Mouse (Mus musculus): Measurements from ENCODE around the gene Mturn. TPM values are rescaled to one million over a fixed set of nuclear protein-coding genes. Genes with fewer than 3 reads are reported as not detected.
A peak's percentile ranks its signal among the peaks of the same experiment; 100 is the strongest.

Gene Mturn
- polyA plus RNA-seq (2015; fragmentation: Nextera tagmentation; extraction: Ambion mirVana) = 71.0 and 75.9 TPM in 2 replicates

GRCm38 (mm10) chr6:54680891-54681745 is at the start of gene Mturn:
Gene Mturn, plus strand, starts transcription at chr6:54681624.
- WGBS = 5% methylated on average over 37 of the region's 48 CpGs
- Histone ChIP-seq H3K36me3 (no peaks in the 10 kb centered on the region), H3K4me1 (replicated peaks) (peaks cover 32% of the 10 kb centered on the region), H3K4me3 (peak within 1 kb of the TSS; percentile 93), H3K27ac (peak within 1 kb of the TSS; percentile 88), H3K27me3 (0 out of 2 replicates have a peak, but pooled peaks cover 18% of the 10 kb centered on the region), H3K4me2 (peak within 1 kb of the TSS; percentile 81), H3K9ac (peak within 1 kb of the TSS; percentile 90), H3K9me3 (no peaks in the 10 kb centered on the region)
- ATAC-seq (ENCODE audit: low FRiP score) = peak; percentile 98

- peaks cover 48% of the 10 kb centered on the region for H3K36me3 ChIP-seq
- H3K27me3 ChIP-seq = no peaks in the 10 kb centered on the region
- H3K4me1 ChIP-seq (replicated peaks) = no peaks in the 10 kb centered on the region
- no peak overlapping the region for H3K4me2 ChIP-seq
- H3K4me3 ChIP-seq = no peak overlapping the region
- no peak overlapping the region for H3K9ac ChIP-seq
- no peak for ATAC-seq (ENCODE audit: low FRiP score)
- 92% methylated on average over 3 of the region's 3 CpGs for WGBS
- no peak overlapping the region for H3K27ac ChIP-seq
- no peaks in the 10 kb centered on the region for H3K9me3 ChIP-seq
Measured at GRCm38 (mm10) chr6:54639877-54640276, 41.5 kb upstream of the Mturn start.

- no peak overlapping the region for H3K27ac ChIP-seq
- H3K4me1 ChIP-seq (replicated peaks) = no peaks in the 10 kb centered on the region
- no peak for ATAC-seq (ENCODE audit: low FRiP score)
- H3K4me2 ChIP-seq = no peak overlapping the region
- H3K27me3 ChIP-seq = no peaks in the 10 kb centered on the region
- WGBS = 85% methylated on average over 2 of the region's 2 CpGs
- H3K36me3 ChIP-seq = peaks cover 40% of the 10 kb centered on the region
- no peak overlapping the region for H3K4me3 ChIP-seq
- H3K9me3 ChIP-seq = no peaks in the 10 kb centered on the region
- H3K9ac ChIP-seq = no peak overlapping the region
Measured at GRCm38 (mm10) chr6:54641953-54642352, 39.5 kb upstream of the Mturn start.

GRCm38 (mm10) chr6:54643181-54643580 is 38.2 kb upstream of the Mturn start:
- no peak for ATAC-seq (ENCODE audit: low FRiP score)
- peaks cover 32% of the 10 kb centered on the region for H3K36me3 ChIP-seq
- H3K27ac ChIP-seq = no peak overlapping the region
- H3K9me3 ChIP-seq = no peaks in the 10 kb centered on the region
- H3K9ac ChIP-seq = no peak overlapping the region
- no peak overlapping the region for H3K4me2 ChIP-seq
- 90% methylated on average over 4 of the region's 4 CpGs for WGBS
- no peak overlapping the region for H3K4me3 ChIP-seq
- no peaks in the 10 kb centered on the region for H3K27me3 ChIP-seq
- H3K4me1 ChIP-seq (replicated peaks) = no peaks in the 10 kb centered on the region

GRCm38 (mm10) chr6:54655471-54656095 is 25.8 kb upstream of the Mturn start:
- no peaks in the 10 kb centered on the region for H3K27me3 ChIP-seq
- H3K4me2 ChIP-seq = no peak overlapping the region
- no peak overlapping the region for H3K27ac ChIP-seq
- H3K9me3 ChIP-seq = no peaks in the 10 kb centered on the region
- ATAC-seq (ENCODE audit: low FRiP score) = no peak
- H3K9ac ChIP-seq = no peak overlapping the region
- no peaks in the 10 kb centered on the region for H3K36me3 ChIP-seq
- H3K4me1 ChIP-seq (replicated peaks) = no peaks in the 10 kb centered on the region
- WGBS = 89% methylated on average over 11 of the region's 11 CpGs
- no peak overlapping the region for H3K4me3 ChIP-seq

GRCm38 (mm10) chr6:54657861-54658260 is 23.6 kb upstream of the Mturn start:
- 90% methylated on average over 6 of the region's 6 CpGs for WGBS
- no peaks in the 10 kb centered on the region for H3K27me3 ChIP-seq
- no peak overlapping the region for H3K27ac ChIP-seq
- H3K4me3 ChIP-seq = no peak overlapping the region
- no peaks in the 10 kb centered on the region for H3K9me3 ChIP-seq
- H3K9ac ChIP-seq = no peak overlapping the region
- no peaks in the 10 kb centered on the region for H3K36me3 ChIP-seq
- no peaks in the 10 kb centered on the region for H3K4me1 ChIP-seq (replicated peaks)
- H3K4me2 ChIP-seq = no peak overlapping the region
- no peak for ATAC-seq (ENCODE audit: low FRiP score)

GRCm38 (mm10) chr6:54669868-54670267 is 11.6 kb upstream of the Mturn start:
- Histone ChIP-seq H3K27ac (no peak overlapping the region), H3K9me3 (no peaks in the 10 kb centered on the region), H3K9ac (no peak overlapping the region), H3K4me3 (no peak overlapping the region), H3K4me2 (no peak overlapping the region), H3K27me3 (no peaks in the 10 kb centered on the region), H3K36me3 (no peaks in the 10 kb centered on the region), H3K4me1 (replicated peaks) (no peaks in the 10 kb centered on the region)
- 93% methylated on average over 6 of the region's 6 CpGs for WGBS
- ATAC-seq (ENCODE audit: low FRiP score) = no peak

GRCm38 (mm10) chr6:54672901-54673300 is 8.5 kb upstream of the Mturn start:
- H3K27me3 ChIP-seq = no peaks in the 10 kb centered on the region
- ATAC-seq (ENCODE audit: low FRiP score) = no peak
- H3K27ac ChIP-seq = no peak overlapping the region
- no peak overlapping the region for H3K4me2 ChIP-seq
- H3K36me3 ChIP-seq = no peaks in the 10 kb centered on the region
- H3K9me3 ChIP-seq = no peaks in the 10 kb centered on the region
- WGBS = 42% methylated on average over 5 of the region's 5 CpGs
- no peak overlapping the region for H3K9ac ChIP-seq
- H3K4me3 ChIP-seq = no peak overlapping the region
- no peaks in the 10 kb centered on the region for H3K4me1 ChIP-seq (replicated peaks)

GRCm38 (mm10) chr6:54679686-54680085 is 1.7 kb upstream of the Mturn start:
- no peak overlapping the region for H3K4me2 ChIP-seq
- no peak overlapping the region for H3K4me3 ChIP-seq
- peaks cover 28% of the 10 kb centered on the region for H3K4me1 ChIP-seq (replicated peaks)
- H3K9ac ChIP-seq = no peak overlapping the region
- H3K36me3 ChIP-seq = no peaks in the 10 kb centered on the region
- H3K9me3 ChIP-seq = no peaks in the 10 kb centered on the region
- WGBS = 79% methylated on average over 5 of the region's 5 CpGs
- no peak for ATAC-seq (ENCODE audit: low FRiP score)
- H3K27ac ChIP-seq = no peak overlapping the region
- H3K27me3 ChIP-seq = 0 out of 2 replicates have a peak, but pooled peaks cover 18% of the 10 kb centered on the region

GRCm38 (mm10) chr6:54681746-54682428 is 463 bp downstream of the Mturn start:
- Histone ChIP-seq H3K9me3 (no peaks in the 10 kb centered on the region), H3K4me1 (replicated peaks) (peaks cover 32% of the 10 kb centered on the region), H3K9ac (peak overlapping the region; percentile 90), H3K4me3 (peak overlapping the region; percentile 93), H3K4me2 (peak overlapping the region; percentile 81), H3K36me3 (no peaks in the 10 kb centered on the region), H3K27me3 (0 out of 2 replicates have a peak, but pooled peaks cover 18% of the 10 kb centered on the region), H3K27ac (peak overlapping the region; percentile 88)
- ATAC-seq (ENCODE audit: low FRiP score) = peak; percentile 64
- under 1% methylated on average over 61 of the region's 61 CpGs for WGBS

GRCm38 (mm10) chr6:54684085-54684484 is 2.7 kb downstream of the Mturn start:
- no peak for ATAC-seq (ENCODE audit: low FRiP score)
- WGBS = 84% methylated on average over 4 of the region's 4 CpGs
- no peak overlapping the region for H3K4me2 ChIP-seq

GRCm38 (mm10) chr6:54685103-54685502 is 3.7 kb downstream of the Mturn start:
- 0 out of 2 replicates have a peak overlapping the region, but pooled peaks have one; percentile 6 for H3K9ac ChIP-seq
- H3K9me3 ChIP-seq = no peaks in the 10 kb centered on the region
- no peak overlapping the region for H3K4me2 ChIP-seq
- H3K4me1 ChIP-seq (replicated peaks) = peaks cover 32% of the 10 kb centered on the region
- 0 out of 2 replicates have a peak, but pooled peaks cover 9% of the 10 kb centered on the region for H3K27me3 ChIP-seq
- H3K4me3 ChIP-seq = no peak overlapping the region
- no peak overlapping the region for H3K27ac ChIP-seq
- WGBS = 82% methylated on average over 5 of the region's 5 CpGs
- H3K36me3 ChIP-seq = peaks cover 15% of the 10 kb centered on the region
- ATAC-seq (ENCODE audit: low FRiP score) = no peak

More at GRCm38 (mm10) chr6:54684085-54684484, 2.7 kb downstream of the Mturn start:
- Histone ChIP-seq H3K9ac (0 out of 2 replicates have a peak overlapping the region, but pooled peaks have one; percentile 8), H3K27me3 (0 out of 2 replicates have a peak, but pooled peaks cover 19% of the 10 kb centered on the region), H3K9me3 (no peaks in the 10 kb centered on the region), H3K4me1 (replicated peaks) (peaks cover 32% of the 10 kb centered on the region), H3K36me3 (peaks cover 5% of the 10 kb centered on the region), H3K27ac (no peak overlapping the region), H3K4me3 (no peak overlapping the region)
